Comparison of ENCODE assay signal across 16 mouse cellular contexts in the genomic region with DNA sequence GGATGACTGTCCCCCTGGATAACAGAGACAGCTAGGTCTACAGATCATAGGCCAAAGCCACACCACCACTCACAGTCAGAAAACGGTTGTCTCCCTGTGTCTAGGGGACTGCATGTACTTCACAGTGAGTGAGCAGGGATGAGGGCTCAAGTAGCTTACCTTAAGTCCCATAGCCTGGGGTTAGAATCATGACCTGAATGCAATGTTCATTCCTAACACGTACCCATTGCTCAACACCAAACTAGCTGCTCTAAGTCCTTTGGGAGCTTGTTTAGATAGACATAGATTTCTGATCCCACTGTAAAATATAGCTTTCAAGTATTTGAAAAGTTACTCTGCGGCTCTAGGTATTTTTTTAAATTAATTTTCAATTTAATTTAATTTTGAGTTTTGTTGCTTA.
"Had no signal": no experiment of that assay in that cellular context is flagged by ENCODE, and none has a peak within 500 bp of the region (broad histone marks: within the 10 kb centered on the region; RNA-seq: fewer than 3 reads in every experiment).

No protein-coding gene starts in this region.

- DNase-seq: heart, postnatal 10 days; heart, postnatal 14 days; heart, postnatal 36 days; heart, postnatal 4 days; kidney, adult 11 months; kidney, adult 18-20 months; kidney, adult 2 months; kidney, adult 8-10 months; kidney, adult 9 months; kidney, postnatal 10 days; kidney, postnatal 14 days; kidney, postnatal 25 days; kidney, postnatal 36 days; kidney, postnatal 4 days; layer of hippocampus, adult 9-11 months; layer of hippocampus, postnatal 36 days had no signal
